8 mouse cellular contexts compared by ENCODE assay signal in genomic region chr3:22077657-22078475, GRCm38 (mm10). TPM values are rescaled to one million over a fixed set of nuclear protein-coding genes. Genes with fewer than 3 reads are reported as not detected.
DNase-seq lines count a peak whose midpoint lies in the region; ATAC-seq and TF ChIP-seq lines count a peak whose summit lies in the region.

No protein-coding gene starts in this region.

- H3K4me1 ChIP-seq in forebrain, embryonic 16.5 days (replicated peaks; ENCODE audit: control insufficient read depth, insufficient read depth, low read length), result peaks cover 25% of the 10 kb centered on the region
- H3K4me1 ChIP-seq in intestine, embryonic 14.5 days (replicated peaks; ENCODE audit: control insufficient read depth, insufficient read depth, low read length), result peaks cover 23% of the 10 kb centered on the region
- peaks cover 13% of the 10 kb centered on the region for H3K4me1 ChIP-seq in neural tube, embryonic 11.5 days (ENCODE audit: control insufficient read depth, insufficient read depth, low read length)

- 1% methylated on average over 9 of the region's 9 CpGs for WGBS in forebrain, embryonic 16.5 days
- 10% methylated on average over 9 of the region's 9 CpGs for WGBS in intestine, embryonic 14.5 days
- 5% methylated on average over 9 of the region's 9 CpGs for WGBS in neural tube, embryonic 11.5 days

- peak overlapping the region; percentile 97 for H3K9ac ChIP-seq in forebrain, embryonic 16.5 days (replicated peaks; ENCODE audit: low read depth, low read length)
- peak overlapping the region; percentile 80 for H3K9ac ChIP-seq in intestine, embryonic 14.5 days (ENCODE audit: low read length)
- peak overlapping the region; percentile 96; the same call in 1 of the 2 replicates for H3K9ac ChIP-seq in neural tube, embryonic 11.5 days (ENCODE audit: low read length)

- no peak for DNase-seq in left cerebral cortex, adult 2 months (ENCODE audit: extremely low spot score in 1 of 2, low spot score in 2 of 2)
- no peak for DNase-seq in left cerebral cortex, adult 18-20 months (ENCODE audit: low spot score in 2 of 2)
- DNase-seq in c-Kit-positive CD71-positive TER-119-negative erythroid progenitor cells, embryonic 14.5 days (ENCODE audit: low read depth), result peak; percentile 31
- DNase-seq in intestine, embryonic 14.5 days (ENCODE audit: low spot score), result no peak
- peak; percentile 58 for DNase-seq in liver
- DNase-seq in neural tube, embryonic 11.5 days (ENCODE audit: low spot score), result peak; percentile 38

- H3K36me3 ChIP-seq in forebrain, embryonic 16.5 days (ENCODE audit: control insufficient read depth, insufficient read depth), result no peaks in the 10 kb centered on the region
- no peaks in the 10 kb centered on the region for H3K36me3 ChIP-seq in intestine, embryonic 14.5 days (ENCODE audit: control insufficient read depth, insufficient read depth, low read length)
- no peaks in the 10 kb centered on the region for H3K36me3 ChIP-seq in neural tube, embryonic 11.5 days (ENCODE audit: control insufficient read depth, insufficient read depth, low read length)

- peak overlapping the region; percentile 94 for H3K4me3 ChIP-seq in left cerebral cortex, adult 2 months
- peak overlapping the region; percentile 91 for H3K4me3 ChIP-seq in forebrain, embryonic 16.5 days (replicated peaks; ENCODE audit: low read length)
- H3K4me3 ChIP-seq in intestine, embryonic 14.5 days (ENCODE audit: low read depth, low read length), result peak overlapping the region; percentile 59
- peak overlapping the region; percentile 94 for H3K4me3 ChIP-seq in neural tube, embryonic 11.5 days (ENCODE audit: low read depth, low read length)

- H3K27ac ChIP-seq in left cerebral cortex, adult 2 months, result peak overlapping the region; percentile 96
- H3K27ac ChIP-seq in forebrain, embryonic 16.5 days (ENCODE audit: low read length), result no peak overlapping the region; the same call in 1 of the 2 replicates
- peak overlapping the region; percentile 99 for H3K27ac ChIP-seq in intestine, embryonic 14.5 days (ENCODE audit: low read depth)
- no peak overlapping the region for H3K27ac ChIP-seq in neural tube, embryonic 11.5 days (ENCODE audit: low read depth, low read length)

- intact Hi-C loops in left cerebral cortex, adult 2 months (cut with DNase I), result loop anchor here (2.0 to 10.0 kb wide), 7 partner anchors 93 to 593 kb away; no protein-coding TSS in a partner anchor

- no peaks in the 10 kb centered on the region for H3K27me3 ChIP-seq in forebrain, embryonic 16.5 days (replicated peaks; ENCODE audit: control insufficient read depth, insufficient read depth, low read length)
- H3K27me3 ChIP-seq in intestine, embryonic 14.5 days (replicated peaks; ENCODE audit: control insufficient read depth, insufficient read depth, low read length), result no peaks in the 10 kb centered on the region
- H3K27me3 ChIP-seq in neural tube, embryonic 11.5 days (ENCODE audit: control insufficient read depth, insufficient read depth, low read length), result no peaks in the 10 kb centered on the region

- no peaks in the 10 kb centered on the region for H3K9me3 ChIP-seq in forebrain, embryonic 16.5 days (ENCODE audit: control insufficient read depth, low read length)
- H3K9me3 ChIP-seq in intestine, embryonic 14.5 days (ENCODE audit: control insufficient read depth, low read length), result no peaks in the 10 kb centered on the region
- H3K9me3 ChIP-seq in neural tube, embryonic 11.5 days (ENCODE audit: control insufficient read depth, low read length), result no peaks in the 10 kb centered on the region

- peak overlapping the region; percentile 67 for H3K4me2 ChIP-seq in forebrain, embryonic 16.5 days (ENCODE audit: low read length)
- peak overlapping the region; percentile 76 for H3K4me2 ChIP-seq in intestine, embryonic 14.5 days (ENCODE audit: low read length)
- peak overlapping the region; percentile 53 for H3K4me2 ChIP-seq in neural tube, embryonic 11.5 days (ENCODE audit: low read depth)

- ATAC-seq in forebrain, embryonic 16.5 days, result no peak
- no peak for ATAC-seq in intestine, embryonic 14.5 days (replicated peaks; ENCODE audit: low FRiP score, low TSS enrichment, low read depth)
- no peak for ATAC-seq in neural tube, embryonic 11.5 days (ENCODE audit: insufficient read depth, low FRiP score, low TSS enrichment)
- no peak for ATAC-seq in monocyte, adult 5-6 weeks (replicated peaks; ENCODE audit: insufficient number of reproducible peaks, low FRiP score, low TSS enrichment, poor library complexity, severe bottlenecking)

- TF ChIP-seq CTCF in left cerebral cortex, adult 2 months (IDR thresholded peaks at IDR 0.05), result no peak

RNA-seq across cellular contexts. Expression of gene Tbl1xr1, which starts 1.4 kb away (rescaled TPM):
- 100 to 1,000 TPM; 129 to 139 TPM for total RNA-seq in left cerebral cortex, adult 2 months (2021)
- total RNA-seq in left cerebral cortex, adult 18-20 months (2021), result 100 to 1,000 TPM; 132 to 133 TPM
- polyA plus RNA-seq in forebrain, embryonic 16.5 days (2015; fragmentation: Nextera tagmentation; extraction: Ambion mirVana), result 20.1 and 25.1 TPM in 2 replicates
- 22.3 and 23.9 TPM in 2 replicates for polyA plus RNA-seq in intestine, embryonic 14.5 days (2014; fragmentation: Nextera tagmentation; extraction: Ambion mirVana)
- 26.4 and 28.3 TPM in 2 replicates for polyA plus RNA-seq in neural tube, embryonic 11.5 days (2014; fragmentation: Nextera tagmentation; extraction: Ambion mirVana)
- total RNA-seq in monocyte, adult 5-6 weeks (2017), result 83.4 to 96.7 TPM (median 89.1 TPM) in 3 replicates

Comparison
In these comparisons a context has a peak if more than half of its experiments do, and no peak if none do; other contexts are left out.
1. DNase-seq: peak in c-Kit-positive CD71-positive TER-119-negative erythroid progenitor cells, embryonic 14.5 days (single experiment), liver (single experiment) and neural tube, embryonic 11.5 days (single experiment); none in left cerebral cortex, adult 2 months (0 of 2), left cerebral cortex, adult 18-20 months (0 of 2) and intestine, embryonic 14.5 days (single experiment).
2. H3K27ac ChIP-seq: peak in left cerebral cortex, adult 2 months (single experiment) and intestine, embryonic 14.5 days (single experiment); none in forebrain, embryonic 16.5 days (single experiment) and neural tube, embryonic 11.5 days (single experiment).
3. Peak in every context shown above with its lines, with median percentiles within 50 percentile points of each other: H3K4me3 ChIP-seq, H3K4me2 ChIP-seq and H3K9ac ChIP-seq.